ENCODE assay signal across 9 mouse cellular contexts in genomic region chr4:109225606-109226005, GRCm38 (mm10). TPM values are rescaled to one million over a fixed set of nuclear protein-coding genes. Genes with fewer than 3 reads are reported as not detected.
DNase-seq lines count a peak whose midpoint lies in the region; ATAC-seq and TF ChIP-seq lines count a peak whose summit lies in the region.
"Had no signal": no experiment of that assay in that cellular context is flagged by ENCODE, and none has a peak within 500 bp of the region (broad histone marks: within the 10 kb centered on the region; RNA-seq: fewer than 3 reads in every experiment).

No protein-coding gene starts in this region.

- ATAC-seq in heart, embryonic 12.5 days (ENCODE audit: insufficient number of reproducible peaks, low FRiP score) = no peak
- no peak for ATAC-seq in heart, postnatal 0 days (ENCODE audit: insufficient read depth, low read depth)
- ATAC-seq in midbrain, embryonic 15.5 days (replicated peaks) = peak; percentile 80
- no peak for ATAC-seq in granulocyte monocyte progenitor cell, adult 5-6 weeks (replicated peaks; ENCODE audit: poor library complexity, severe bottlenecking)
- ATAC-seq: Patski had no signal

- no peak for TF ChIP-seq EP300 in heart, postnatal 0 days (IDR thresholded peaks at IDR 0.05; ENCODE audit: low read depth)

- intact Hi-C loops in heart, postnatal 14 days (cut with DNase I) = no loop called here

- H3K4me1 ChIP-seq in heart, embryonic 12.5 days (replicated peaks) = peaks cover 33% of the 10 kb centered on the region
- H3K4me1 ChIP-seq in embryonic facial prominence, embryonic 10.5 days = peaks cover 18% of the 10 kb centered on the region
- peaks cover 3% of the 10 kb centered on the region; the same call in 1 of the 2 replicates for H3K4me1 ChIP-seq in heart, postnatal 0 days (ENCODE audit: control insufficient read depth, insufficient read depth)
- H3K4me1 ChIP-seq in midbrain, embryonic 15.5 days = peaks cover 7% of the 10 kb centered on the region; the same call in 1 of the 2 replicates

- no peak for TF ChIP-seq CTCF in heart, postnatal 0 days (IDR thresholded peaks at IDR 0.05; ENCODE audit: low read depth)

- 56% methylated on average over 6 of the region's 6 CpGs for WGBS in heart, embryonic 12.5 days
- 67% methylated on average over 6 of the region's 6 CpGs for WGBS in embryonic facial prominence, embryonic 10.5 days
- 54% methylated on average over 6 of the region's 6 CpGs for WGBS in heart, postnatal 0 days
- WGBS in midbrain, embryonic 15.5 days = 56% methylated on average over 6 of the region's 6 CpGs

- H3K9me3 ChIP-seq in heart, embryonic 12.5 days (replicated peaks) = no peaks in the 10 kb centered on the region
- no peaks in the 10 kb centered on the region for H3K9me3 ChIP-seq in embryonic facial prominence, embryonic 10.5 days
- no peaks in the 10 kb centered on the region for H3K9me3 ChIP-seq in heart, postnatal 0 days (replicated peaks; ENCODE audit: control insufficient read depth, low read length)
- H3K9me3 ChIP-seq in midbrain, embryonic 15.5 days = no peaks in the 10 kb centered on the region

- no peaks in the 10 kb centered on the region for H3K27me3 ChIP-seq in heart, embryonic 12.5 days (replicated peaks)
- no peaks in the 10 kb centered on the region for H3K27me3 ChIP-seq in embryonic facial prominence, embryonic 10.5 days (replicated peaks; ENCODE audit: low read depth, poor library complexity, severe bottlenecking)
- no peaks in the 10 kb centered on the region for H3K27me3 ChIP-seq in heart, postnatal 0 days (ENCODE audit: control insufficient read depth, insufficient read depth, low read length)
- H3K27me3 ChIP-seq in midbrain, embryonic 15.5 days (replicated peaks) = no peaks in the 10 kb centered on the region
- H3K27me3 ChIP-seq: Patski had no signal

- H3K36me3 ChIP-seq in heart, embryonic 12.5 days = no peaks in the 10 kb centered on the region
- no peaks in the 10 kb centered on the region for H3K36me3 ChIP-seq in embryonic facial prominence, embryonic 10.5 days (replicated peaks)
- H3K36me3 ChIP-seq in heart, postnatal 0 days (replicated peaks; ENCODE audit: control insufficient read depth, insufficient read depth, low read length) = no peaks in the 10 kb centered on the region
- H3K36me3 ChIP-seq in midbrain, embryonic 15.5 days (replicated peaks) = no peaks in the 10 kb centered on the region

- no peak for DNase-seq in heart, postnatal 14 days
- DNase-seq in embryonic facial prominence, embryonic 10.5 days (ENCODE audit: low spot score) = no peak
- no peak for DNase-seq in heart, postnatal 0 days (ENCODE audit: low spot score)
- no peak for DNase-seq in spleen, adult 12 weeks (ENCODE audit: low spot score)
- DNase-seq in layer of hippocampus, adult 8-10 months (ENCODE audit: low spot score in 2 of 2) = no peak

- no peak overlapping the region for H3K9ac ChIP-seq in heart, embryonic 12.5 days
- no peak overlapping the region for H3K9ac ChIP-seq in heart, postnatal 0 days (replicated peaks; ENCODE audit: low read depth, low read length)
- no peak overlapping the region for H3K9ac ChIP-seq in midbrain, embryonic 15.5 days

- peak overlapping the region; percentile 48 for H3K27ac ChIP-seq in heart, embryonic 12.5 days (ENCODE audit: poor library complexity, severe bottlenecking)
- peak overlapping the region; percentile 52; the same call in 1 of the 2 replicates for H3K27ac ChIP-seq in embryonic facial prominence, embryonic 10.5 days (replicated peaks)
- H3K27ac ChIP-seq in heart, postnatal 0 days (ENCODE audit: low read depth) = peak overlapping the region; percentile 63
- H3K27ac ChIP-seq in midbrain, embryonic 15.5 days = peak overlapping the region; percentile 69

- no peak overlapping the region for H3K4me3 ChIP-seq in heart, embryonic 12.5 days
- no peak overlapping the region for H3K4me3 ChIP-seq in embryonic facial prominence, embryonic 10.5 days
- H3K4me3 ChIP-seq in heart, postnatal 0 days (ENCODE audit: low read depth, low read length) = no peak overlapping the region
- no peak overlapping the region for H3K4me3 ChIP-seq in midbrain, embryonic 15.5 days

- H3K4me2 ChIP-seq in heart, embryonic 12.5 days = no peak overlapping the region
- H3K4me2 ChIP-seq in heart, postnatal 0 days (ENCODE audit: low read depth, low read length) = no peak overlapping the region
- no peak overlapping the region for H3K4me2 ChIP-seq in midbrain, embryonic 15.5 days

RNA-seq across cellular contexts. Expression of gene Calr4, which starts 8.7 kb away (rescaled TPM):
- 0.60 and 0.61 TPM in 2 replicates for polyA plus RNA-seq in heart, embryonic 12.5 days (2016; fragmentation: Nextera tagmentation; extraction: Ambion mirVana)
- total RNA-seq in heart, postnatal 14 days (2021) = under 1 TPM in 1 of 2 experiments, not detected in 1; 0.62 TPM
- 0.10 and 0.19 TPM in 2 replicates for polyA plus RNA-seq in embryonic facial prominence, embryonic 10.5 days (2016; fragmentation: Nextera tagmentation; extraction: Ambion mirVana)
- not detected in 2 replicates for total RNA-seq in heart, postnatal 0 days (2014; rRNA removed; ENCODE audit: low replicate concordance)
- polyA plus RNA-seq in heart, postnatal 0 days (2015; fragmentation: Nextera tagmentation; extraction: Ambion mirVana) = not detected in 2 replicates
- polyA plus RNA-seq in midbrain, embryonic 15.5 days (2015; fragmentation: Nextera tagmentation; extraction: Ambion mirVana) = 0.18 and 0.40 TPM in 2 replicates
- total RNA-seq in granulocyte monocyte progenitor cell, adult 5-6 weeks (2014; fragmentation: Nextera tagmentation) = not detected in 2 replicates
- total RNA-seq in granulocyte monocyte progenitor cell, adult 5-6 weeks (2017) = not detected in 2 replicates
- 1 to 10 TPM in 2 of 4 experiments, under 1 TPM in 2; 0.76 to 2.0 (median 1.0) TPM for total RNA-seq in layer of hippocampus, adult 8-10 months (2022)
- polyA plus RNA-seq: Patski had no signal

RNA-seq across cellular contexts. Expression of gene Osbpl9, which starts 23.5 kb away (rescaled TPM):
- polyA plus RNA-seq in heart, embryonic 12.5 days (2016; fragmentation: Nextera tagmentation; extraction: Ambion mirVana) = 48.3 and 53.0 TPM in 2 replicates
- 100 to 1,000 TPM in 1 of 2 experiments, 10 to 100 TPM in 1; 92.8 to 101 TPM for total RNA-seq in heart, postnatal 14 days (2021)
- polyA plus RNA-seq in embryonic facial prominence, embryonic 10.5 days (2016; fragmentation: Nextera tagmentation; extraction: Ambion mirVana) = 60.0 and 61.4 TPM in 2 replicates
- 49.7 and 68.3 TPM in 2 replicates for total RNA-seq in heart, postnatal 0 days (2014; rRNA removed; ENCODE audit: low replicate concordance)
- polyA plus RNA-seq in heart, postnatal 0 days (2015; fragmentation: Nextera tagmentation; extraction: Ambion mirVana) = 49.0 and 49.2 TPM in 2 replicates
- polyA plus RNA-seq in midbrain, embryonic 15.5 days (2015; fragmentation: Nextera tagmentation; extraction: Ambion mirVana) = 74.0 and 75.0 TPM in 2 replicates
- total RNA-seq in granulocyte monocyte progenitor cell, adult 5-6 weeks (2014; fragmentation: Nextera tagmentation) = 44.6 and 46.0 TPM in 2 replicates
- 62.0 and 64.7 TPM in 2 replicates for total RNA-seq in granulocyte monocyte progenitor cell, adult 5-6 weeks (2017)
- total RNA-seq in layer of hippocampus, adult 8-10 months (2022) = 10 to 100 TPM; 48.2 to 59.2 (median 56.3) TPM

RNA-seq across cellular contexts. Expression of gene Eps15, which starts 54.5 kb away (rescaled TPM):
- polyA plus RNA-seq in heart, embryonic 12.5 days (2016; fragmentation: Nextera tagmentation; extraction: Ambion mirVana) = 41.6 and 44.4 TPM in 2 replicates
- 10 to 100 TPM; 41.6 to 46.3 TPM for total RNA-seq in heart, postnatal 14 days (2021)
- 40.4 and 41.8 TPM in 2 replicates for polyA plus RNA-seq in embryonic facial prominence, embryonic 10.5 days (2016; fragmentation: Nextera tagmentation; extraction: Ambion mirVana)
- total RNA-seq in heart, postnatal 0 days (2014; rRNA removed; ENCODE audit: low replicate concordance) = 14.0 and 26.2 TPM in 2 replicates
- polyA plus RNA-seq in heart, postnatal 0 days (2015; fragmentation: Nextera tagmentation; extraction: Ambion mirVana) = 17.4 and 18.2 TPM in 2 replicates
- 58.0 and 61.0 TPM in 2 replicates for polyA plus RNA-seq in midbrain, embryonic 15.5 days (2015; fragmentation: Nextera tagmentation; extraction: Ambion mirVana)
- 48.3 and 49.2 TPM in 2 replicates for total RNA-seq in granulocyte monocyte progenitor cell, adult 5-6 weeks (2014; fragmentation: Nextera tagmentation)
- 28.3 and 35.2 TPM in 2 replicates for total RNA-seq in granulocyte monocyte progenitor cell, adult 5-6 weeks (2017)
- total RNA-seq in layer of hippocampus, adult 8-10 months (2022) = 100 to 1,000 TPM; 195 to 231 (median 218) TPM
